ENCODE assay signal across 9 mouse cellular contexts in genomic region chr9:46120468-46121253, GRCm38 (mm10).
DNase-seq lines count a peak whose midpoint lies in the region; ATAC-seq and TF ChIP-seq lines count a peak whose summit lies in the region.
"Had no signal": no experiment of that assay in that cellular context is flagged by ENCODE, and none has a peak within 500 bp of the region (broad histone marks: within the 10 kb centered on the region; RNA-seq: fewer than 3 reads in every experiment).

No protein-coding gene starts in this region.

- no peak for TF ChIP-seq CTCF in C2C12 (IDR thresholded peaks at IDR 0.05; ENCODE audit: control insufficient read depth, insufficient read depth, insufficient read length)
- TF ChIP-seq CTCF in heart, postnatal 0 days (IDR thresholded peaks at IDR 0.05; ENCODE audit: low read depth), result no peak

- peak overlapping the region; percentile 27 for H3ac ChIP-seq in C2C12 (ENCODE audit: control insufficient read depth, insufficient read length, low read depth)

- H3K9me3 ChIP-seq in heart, postnatal 0 days (replicated peaks; ENCODE audit: control insufficient read depth, low read length), result no peaks in the 10 kb centered on the region

- peak overlapping the region; percentile 80 for H3K27ac ChIP-seq in heart, postnatal 0 days (ENCODE audit: low read depth)

- H3K79me2 ChIP-seq in C2C12 (ENCODE audit: control insufficient read depth, insufficient read depth), result peaks cover 54% of the 10 kb centered on the region

- WGBS in heart, postnatal 0 days, result 73% methylated on average over 6 of the region's 6 CpGs

- no peak overlapping the region for H3K4me2 ChIP-seq in heart, postnatal 0 days (ENCODE audit: low read depth, low read length)

- peaks cover 29% of the 10 kb centered on the region for H3K79me3 ChIP-seq in C2C12 (ENCODE audit: low read depth)

- peak; percentile 91 for DNase-seq in heart, adult 11 months
- DNase-seq in heart, postnatal 36 days, result no peak
- no peak for DNase-seq in heart, postnatal 0 days (ENCODE audit: low spot score)
- DNase-seq in right cerebral cortex, adult 18-20 months, result no peak
- no peak for DNase-seq in urinary bladder, adult 18-20 months (ENCODE audit: low spot score in 2 of 2)
- DNase-seq in retina, embryonic 14.5 days (ENCODE audit: low spot score), result no peak

- H3K9ac ChIP-seq in heart, postnatal 0 days (replicated peaks; ENCODE audit: low read depth, low read length), result no peak overlapping the region

- TF ChIP-seq EP300 in heart, postnatal 0 days (IDR thresholded peaks at IDR 0.05; ENCODE audit: low read depth), result no peak

- no peak overlapping the region for H3K4me3 ChIP-seq in C2C12 (ENCODE audit: insufficient read depth, poor library complexity, severe bottlenecking)
- no peak overlapping the region for H3K4me3 ChIP-seq in heart, postnatal 0 days (ENCODE audit: low read depth, low read length)

- H3K36me3 ChIP-seq in C2C12 (ENCODE audit: control insufficient read depth, insufficient read depth), result peaks cover 11% of the 10 kb centered on the region
- peaks cover 23% of the 10 kb centered on the region for H3K36me3 ChIP-seq in heart, postnatal 0 days (replicated peaks; ENCODE audit: control insufficient read depth, insufficient read depth, low read length)

- no peak for ATAC-seq in heart, postnatal 0 days (ENCODE audit: insufficient read depth, low read depth)
- peak; percentile 45 for ATAC-seq in megakaryocyte, adult 5-6 weeks (ENCODE audit: poor library complexity, severe bottlenecking)

- no peaks in the 10 kb centered on the region for H3K27me3 ChIP-seq in C2C12 (ENCODE audit: control insufficient read depth, insufficient read depth, insufficient read length)
- H3K27me3 ChIP-seq in heart, postnatal 0 days (ENCODE audit: control insufficient read depth, insufficient read depth, low read length), result no peaks in the 10 kb centered on the region
- H3K27me3 ChIP-seq: CH12.LX had no signal

- peaks cover 16% of the 10 kb centered on the region for H3K4me1 ChIP-seq in heart, postnatal 0 days (ENCODE audit: control insufficient read depth, insufficient read depth)

- intact Hi-C loops in heart, postnatal 36 days (cut with DNase I), result loop anchor here (2.0 kb wide), 1 partner anchor 108 kb away; the partner anchor contains the start of genes Pafah1b2 and Sik3

TF ChIP-seq in C2C12, 6 proteins besides CTCF, POLR2A, EP300 and RAD21:
- TF ChIP-seq MYOD1 (IDR thresholded peaks at IDR 0.05; ENCODE audit: control insufficient read depth, insufficient read length, low read depth) (no peak), CEBPB (IDR thresholded peaks at IDR 0.05; ENCODE audit: low read depth) (no peak), MYOG (IDR thresholded peaks at IDR 0.05; ENCODE audit: control insufficient read depth, extremely low read depth, insufficient read length) (no peak), MAX (IDR thresholded peaks at IDR 0.05) (no peak), FOSL1 (IDR thresholded peaks at IDR 0.05; ENCODE audit: insufficient read depth, low read length, poor library complexity, severe bottlenecking) (no peak), USF1 (IDR thresholded peaks at IDR 0.05; ENCODE audit: low read depth) (no peak)
